Mouse (Mus musculus): ENCODE results near the gene Tcp10b. TPM values are rescaled to one million over a fixed set of nuclear protein-coding genes. Genes with fewer than 3 reads are reported as not detected.
A peak's percentile ranks its signal among the peaks of the same experiment; 100 is the strongest.
"Not testable (repeated sequence)": the region's sequence is repeated elsewhere in the genome, so short reads cannot be mapped to it uniquely, and the experiment has no call there.

The Tcp10b gene
- polyA plus RNA-seq, 1 experiment from 2014 or later: not detected

DNA sequence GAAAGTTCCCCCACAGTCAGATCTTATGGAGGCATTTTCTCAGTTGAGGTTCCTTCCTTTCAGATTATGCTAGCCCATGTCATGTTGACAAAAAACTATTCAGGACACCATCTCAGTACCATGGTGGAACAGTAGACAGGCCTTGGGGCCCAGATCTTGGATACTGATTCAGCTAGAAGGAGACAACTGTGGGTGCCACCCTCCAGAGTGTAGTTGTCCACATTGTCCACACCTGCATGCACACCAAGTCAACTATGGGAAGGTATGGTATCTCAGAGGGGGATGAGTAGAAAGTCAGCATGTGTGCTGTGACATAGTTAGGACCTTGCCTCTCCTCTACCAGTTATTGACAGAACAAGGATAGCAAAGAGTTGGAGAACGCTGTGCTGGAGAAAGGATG is 30.6 kb downstream of the Tcp10b start:
- peak; percentile 47; the same call in 1 of the 2 replicates for ATAC-seq (ENCODE audit: insufficient number of reproducible peaks, low FRiP score, low TSS enrichment, low read depth)
- not testable (repeated sequence) for H3K9ac ChIP-seq (ENCODE audit: low read length); DNase-seq (ENCODE audit: low spot score); H3K27me3 ChIP-seq (ENCODE audit: control insufficient read depth, insufficient read depth, low read length); H3K36me3 ChIP-seq (ENCODE audit: control insufficient read depth, insufficient read depth, low read length); H3K4me2 ChIP-seq (ENCODE audit: low read depth, severe bottlenecking); H3K4me1 ChIP-seq (ENCODE audit: control insufficient read depth, insufficient read depth, low read length); H3K4me3 ChIP-seq (ENCODE audit: low read depth, low read length); H3K9me3 ChIP-seq (ENCODE audit: control insufficient read depth, low read length); H3K27ac ChIP-seq (replicated peaks; ENCODE audit: low read depth, low read length)
- no CpG with 5 or more reads among the region's 1 CpGs for WGBS

GRCm38 (mm10) chr17:13092100-13092764 is 31.3 kb downstream of the Tcp10b start:
- H3K27me3 ChIP-seq (ENCODE audit: control insufficient read depth, insufficient read depth, low read length); H3K9ac ChIP-seq (ENCODE audit: low read length); H3K36me3 ChIP-seq (ENCODE audit: control insufficient read depth, insufficient read depth, low read length); H3K9me3 ChIP-seq (ENCODE audit: control insufficient read depth, low read length); H3K4me1 ChIP-seq (ENCODE audit: control insufficient read depth, insufficient read depth, low read length); H3K4me2 ChIP-seq (ENCODE audit: low read depth, severe bottlenecking); H3K4me3 ChIP-seq (ENCODE audit: low read depth, low read length); DNase-seq (ENCODE audit: low spot score); ATAC-seq (ENCODE audit: insufficient number of reproducible peaks, low FRiP score, low TSS enrichment, low read depth); H3K27ac ChIP-seq (replicated peaks; ENCODE audit: low read depth, low read length): not testable (repeated sequence)
- whole genome bisulfite sequencing: 70% methylated on average over 5 of the region's 8 CpGs

GRCm38 (mm10) chr17:13092960-13093359 is 32.1 kb downstream of the Tcp10b start:
- H3K4me1 ChIP-seq (ENCODE audit: control insufficient read depth, insufficient read depth, low read length); H3K9ac ChIP-seq (ENCODE audit: low read length); H3K27ac ChIP-seq (replicated peaks; ENCODE audit: low read depth, low read length); H3K36me3 ChIP-seq (ENCODE audit: control insufficient read depth, insufficient read depth, low read length); H3K4me2 ChIP-seq (ENCODE audit: low read depth, severe bottlenecking); H3K27me3 ChIP-seq (ENCODE audit: control insufficient read depth, insufficient read depth, low read length); H3K4me3 ChIP-seq (ENCODE audit: low read depth, low read length); H3K9me3 ChIP-seq (ENCODE audit: control insufficient read depth, low read length); DNase-seq (ENCODE audit: low spot score); ATAC-seq (ENCODE audit: insufficient number of reproducible peaks, low FRiP score, low TSS enrichment, low read depth): not testable (repeated sequence)
- 78% methylated on average over 2 of the region's 4 CpGs for WGBS

DNA sequence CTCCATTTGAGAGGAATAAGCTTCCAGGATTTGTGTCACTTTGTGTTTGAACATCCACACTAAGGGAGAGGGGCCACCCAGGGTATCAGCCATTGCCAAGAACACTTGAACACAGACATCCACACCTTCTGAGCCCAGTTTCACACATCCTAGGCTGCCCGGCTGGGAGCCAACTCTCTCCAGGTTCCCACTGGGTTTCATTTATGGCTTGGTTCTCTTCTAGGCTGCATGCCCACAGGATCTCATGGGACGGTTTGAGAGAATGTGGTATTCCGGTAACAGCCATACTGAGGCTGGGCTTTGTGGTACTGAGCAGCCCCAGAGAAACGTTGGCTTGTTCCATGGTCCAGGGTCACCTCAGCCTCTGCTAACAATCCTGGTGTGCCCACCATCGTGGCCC is 45.7 kb downstream of the Tcp10b start:
- WGBS: 93% methylated on average over 4 of the region's 5 CpGs
- not testable (repeated sequence) for DNase-seq (ENCODE audit: low spot score); H3K9me3 ChIP-seq (ENCODE audit: control insufficient read depth, low read length)

GRCm38 (mm10) chr17:13112504-13113291 is 51.8 kb downstream of the Tcp10b start:
- not testable (repeated sequence) for H3K27me3 ChIP-seq (ENCODE audit: control insufficient read depth, insufficient read depth, low read length); H3K36me3 ChIP-seq (ENCODE audit: control insufficient read depth, insufficient read depth, low read length); H3K4me2 ChIP-seq (ENCODE audit: low read depth, severe bottlenecking); H3K4me1 ChIP-seq (ENCODE audit: control insufficient read depth, insufficient read depth, low read length); H3K9me3 ChIP-seq (ENCODE audit: control insufficient read depth, low read length); H3K4me3 ChIP-seq (ENCODE audit: low read depth, low read length); H3K27ac ChIP-seq (replicated peaks; ENCODE audit: low read depth, low read length); ATAC-seq (ENCODE audit: insufficient number of reproducible peaks, low FRiP score, low TSS enrichment, low read depth); H3K9ac ChIP-seq (ENCODE audit: low read length); DNase-seq (ENCODE audit: low spot score)
- 69% methylated on average over 2 of the region's 9 CpGs for WGBS

More for the DNA sequence above, 45.7 kb downstream of the Tcp10b start:
- H3K4me1 ChIP-seq (ENCODE audit: control insufficient read depth, insufficient read depth, low read length); H3K4me2 ChIP-seq (ENCODE audit: low read depth, severe bottlenecking); H3K27me3 ChIP-seq (ENCODE audit: control insufficient read depth, insufficient read depth, low read length); H3K4me3 ChIP-seq (ENCODE audit: low read depth, low read length); H3K9ac ChIP-seq (ENCODE audit: low read length); ATAC-seq (ENCODE audit: insufficient number of reproducible peaks, low FRiP score, low TSS enrichment, low read depth); H3K36me3 ChIP-seq (ENCODE audit: control insufficient read depth, insufficient read depth, low read length); H3K27ac ChIP-seq (replicated peaks; ENCODE audit: low read depth, low read length): not testable (repeated sequence)

DNA sequence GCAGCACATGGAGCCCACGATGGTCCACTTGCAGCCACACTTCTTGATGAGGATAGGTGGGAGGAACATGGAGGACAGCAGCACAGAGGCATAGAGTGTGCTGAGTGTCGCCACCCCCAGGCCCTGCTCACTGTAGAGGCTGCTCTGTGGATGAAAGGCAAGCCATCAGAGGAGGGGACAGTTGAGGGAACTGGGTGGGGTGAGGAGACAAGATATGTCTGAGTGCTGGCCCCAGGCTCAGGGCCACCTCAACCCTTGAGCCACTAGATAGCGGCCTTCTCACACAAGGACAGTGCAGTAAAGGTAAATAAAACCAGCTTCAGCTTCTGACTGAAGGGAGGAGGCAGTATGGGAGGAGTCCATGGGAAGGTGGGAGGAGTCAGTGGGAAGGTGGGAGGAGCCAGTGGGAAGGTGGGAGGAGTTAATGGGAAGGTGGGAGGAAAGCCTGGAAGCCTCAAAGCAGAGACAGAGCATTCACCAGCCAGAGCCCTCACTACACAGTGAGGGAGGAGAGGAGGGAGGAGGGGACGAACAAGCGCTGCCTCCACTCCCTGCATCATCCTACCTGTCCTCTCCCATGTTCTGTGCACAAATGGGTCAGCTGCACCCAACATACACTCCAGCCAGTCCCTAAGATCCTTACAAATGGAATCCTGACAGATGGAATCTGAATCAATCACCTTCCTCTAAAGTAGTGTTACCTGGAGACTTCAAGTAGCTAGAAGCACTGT is 62.6 kb downstream of the Tcp10b start:
- not testable (repeated sequence) for H3K9ac ChIP-seq (ENCODE audit: low read length); DNase-seq (ENCODE audit: low spot score); H3K9me3 ChIP-seq (ENCODE audit: control insufficient read depth, low read length); H3K4me3 ChIP-seq (ENCODE audit: low read depth, low read length); H3K27me3 ChIP-seq (ENCODE audit: control insufficient read depth, insufficient read depth, low read length); H3K4me2 ChIP-seq (ENCODE audit: low read depth, severe bottlenecking); H3K27ac ChIP-seq (replicated peaks; ENCODE audit: low read depth, low read length); ATAC-seq (ENCODE audit: insufficient number of reproducible peaks, low FRiP score, low TSS enrichment, low read depth); H3K4me1 ChIP-seq (ENCODE audit: control insufficient read depth, insufficient read depth, low read length); H3K36me3 ChIP-seq (ENCODE audit: control insufficient read depth, insufficient read depth, low read length)
- WGBS: 72% methylated on average over 2 of the region's 5 CpGs

DNA sequence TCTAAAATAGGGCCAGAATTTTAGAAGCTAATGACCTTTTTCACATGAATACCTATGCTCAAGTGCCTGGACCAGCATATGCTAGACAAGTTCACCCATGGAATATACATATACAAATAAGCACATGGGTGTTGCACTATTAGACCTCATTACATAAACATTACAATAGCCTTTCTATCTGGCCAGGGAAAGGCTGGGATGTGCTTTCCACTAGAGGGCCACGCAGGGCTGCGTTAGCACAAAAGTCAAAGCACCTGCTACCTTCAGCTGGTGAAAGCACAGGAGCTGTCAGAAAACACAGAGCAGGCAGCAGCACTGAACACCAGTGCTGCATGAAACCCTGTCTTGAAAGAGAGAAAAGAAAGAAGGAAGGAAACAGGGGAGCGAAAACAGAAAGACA is 63.3 kb downstream of the Tcp10b start:
- H3K4me3 ChIP-seq (ENCODE audit: low read depth, low read length); H3K9ac ChIP-seq (ENCODE audit: low read length); H3K4me2 ChIP-seq (ENCODE audit: low read depth, severe bottlenecking); H3K36me3 ChIP-seq (ENCODE audit: control insufficient read depth, insufficient read depth, low read length); H3K4me1 ChIP-seq (ENCODE audit: control insufficient read depth, insufficient read depth, low read length); DNase-seq (ENCODE audit: low spot score); ATAC-seq (ENCODE audit: insufficient number of reproducible peaks, low FRiP score, low TSS enrichment, low read depth); H3K27me3 ChIP-seq (ENCODE audit: control insufficient read depth, insufficient read depth, low read length); H3K9me3 ChIP-seq (ENCODE audit: control insufficient read depth, low read length); H3K27ac ChIP-seq (replicated peaks; ENCODE audit: low read depth, low read length): not testable (repeated sequence)
- 53% methylated on average over 2 of the region's 3 CpGs for WGBS

GRCm38 (mm10) chr17:13129324-13129723 is 68.4 kb downstream of the Tcp10b start:
- H3K9ac ChIP-seq (ENCODE audit: low read length); H3K4me3 ChIP-seq (ENCODE audit: low read depth, low read length); H3K4me1 ChIP-seq (ENCODE audit: control insufficient read depth, insufficient read depth, low read length); H3K4me2 ChIP-seq (ENCODE audit: low read depth, severe bottlenecking); DNase-seq (ENCODE audit: low spot score); H3K27ac ChIP-seq (replicated peaks; ENCODE audit: low read depth, low read length); ATAC-seq (ENCODE audit: insufficient number of reproducible peaks, low FRiP score, low TSS enrichment, low read depth); H3K9me3 ChIP-seq (ENCODE audit: control insufficient read depth, low read length); H3K36me3 ChIP-seq (ENCODE audit: control insufficient read depth, insufficient read depth, low read length); H3K27me3 ChIP-seq (ENCODE audit: control insufficient read depth, insufficient read depth, low read length): not testable (repeated sequence)
- WGBS: no CpG with 5 or more reads among the region's 3 CpGs
